Mouse (Mus musculus): ENCODE data around the gene Zbtb37. TPM values are rescaled to one million over a fixed set of nuclear protein-coding genes. Genes with fewer than 3 reads are reported as not detected.

Zbtb37 gene
- total and polyA plus RNA-seq, 2 experiments from 2014 or later, result 8.5 to 35.5 TPM

GRCm38 (mm10) chr1:161010436-161010835, 24.2 kb downstream of the Zbtb37 start:
- peaks cover 2% of the 10 kb centered on the region; the same call in 1 of the 2 replicates for H3K36me3 ChIP-seq (ENCODE audit: insufficient read depth, low read length)
- no peak overlapping the region for H3K4me2 ChIP-seq (ENCODE audit: low read depth, low read length, poor library complexity, severe bottlenecking)
- DNase-seq (ENCODE audit: low spot score), result no peak
- no peak overlapping the region for H3K27ac ChIP-seq (ENCODE audit: low read depth, low read length)
- H3K4me1 ChIP-seq (ENCODE audit: insufficient read depth, low read length), result no peaks in the 10 kb centered on the region
- no peak overlapping the region for H3K4me3 ChIP-seq (ENCODE audit: low read depth, low read length)
- H3K9me3 ChIP-seq (ENCODE audit: low read length), result no peaks in the 10 kb centered on the region
- H3K27me3 ChIP-seq (ENCODE audit: insufficient read depth, low read length), result no peaks in the 10 kb centered on the region
- ATAC-seq (ENCODE audit: low FRiP score), result no peak
- H3K9ac ChIP-seq (replicated peaks; ENCODE audit: low read length, poor library complexity, severe bottlenecking), result no peak overlapping the region
- WGBS, result 92% methylated on average over 4 of the region's 4 CpGs
- TF ChIP-seq CTCF (IDR thresholded peaks at IDR 0.05), result no peak

GRCm38 (mm10) chr1:161008038-161008437, 26.6 kb downstream of the Zbtb37 start:
- Histone ChIP-seq H3K36me3 (ENCODE audit: insufficient read depth, low read length) (peaks cover 4% of the 10 kb centered on the region; the same call in 1 of the 2 replicates), H3K27me3 (ENCODE audit: insufficient read depth, low read length) (no peaks in the 10 kb centered on the region), H3K27ac (ENCODE audit: low read depth, low read length) (no peak overlapping the region), H3K4me2 (ENCODE audit: low read depth, low read length, poor library complexity, severe bottlenecking) (no peak overlapping the region), H3K4me1 (ENCODE audit: insufficient read depth, low read length) (no peaks in the 10 kb centered on the region), H3K9ac (replicated peaks; ENCODE audit: low read length, poor library complexity, severe bottlenecking) (no peak overlapping the region), H3K9me3 (ENCODE audit: low read length) (no peaks in the 10 kb centered on the region), H3K4me3 (ENCODE audit: low read depth, low read length) (no peak overlapping the region)
- ATAC-seq (ENCODE audit: low FRiP score) (no peak), DNase-seq (ENCODE audit: low spot score) (no peak)
- TF ChIP-seq CTCF (IDR thresholded peaks at IDR 0.05), result no peak
- WGBS, result 92% methylated on average over 2 of the region's 2 CpGs

- TF ChIP-seq CTCF (IDR thresholded peaks at IDR 0.05), result no peak
- Histone ChIP-seq H3K9me3 (ENCODE audit: low read length) (no peaks in the 10 kb centered on the region), H3K27me3 (ENCODE audit: insufficient read depth, low read length) (no peaks in the 10 kb centered on the region), H3K4me3 (ENCODE audit: low read depth, low read length) (no peak overlapping the region), H3K4me1 (ENCODE audit: insufficient read depth, low read length) (no peaks in the 10 kb centered on the region), H3K4me2 (ENCODE audit: low read depth, low read length, poor library complexity, severe bottlenecking) (no peak overlapping the region), H3K9ac (replicated peaks; ENCODE audit: low read length, poor library complexity, severe bottlenecking) (no peak overlapping the region), H3K36me3 (ENCODE audit: insufficient read depth, low read length) (0 out of 2 replicates have a peak, but pooled peaks cover 2% of the 10 kb centered on the region), H3K27ac (ENCODE audit: low read depth, low read length) (no peak overlapping the region)
- 73% methylated on average over 5 of the region's 5 CpGs for WGBS
- DNase-seq (ENCODE audit: low spot score) (no peak), ATAC-seq (ENCODE audit: low FRiP score) (no peak)
Observed at GRCm38 (mm10) chr1:161006471-161006870, 28.2 kb downstream of the Zbtb37 start.

GRCm38 (mm10) chr1:161005526-161005925, 29.1 kb downstream of the Zbtb37 start:
- no peaks in the 10 kb centered on the region for H3K9me3 ChIP-seq (ENCODE audit: low read length)
- H3K4me3 ChIP-seq (ENCODE audit: low read depth, low read length), result no peak overlapping the region
- DNase-seq (ENCODE audit: low spot score) (no peak), ATAC-seq (ENCODE audit: low FRiP score) (no peak)
- H3K27ac ChIP-seq (ENCODE audit: low read depth, low read length), result no peak overlapping the region
- H3K4me2 ChIP-seq (ENCODE audit: low read depth, low read length, poor library complexity, severe bottlenecking), result no peak overlapping the region
- no peak overlapping the region for H3K9ac ChIP-seq (replicated peaks; ENCODE audit: low read length, poor library complexity, severe bottlenecking)
- no peak for TF ChIP-seq CTCF (IDR thresholded peaks at IDR 0.05)
- WGBS, result 78% methylated on average over 3 of the region's 3 CpGs
- no peaks in the 10 kb centered on the region for H3K4me1 ChIP-seq (ENCODE audit: insufficient read depth, low read length)
- 0 out of 2 replicates have a peak, but pooled peaks cover 2% of the 10 kb centered on the region for H3K36me3 ChIP-seq (ENCODE audit: insufficient read depth, low read length)
- no peaks in the 10 kb centered on the region for H3K27me3 ChIP-seq (ENCODE audit: insufficient read depth, low read length)

GRCm38 (mm10) chr1:161004942-161005341, 29.7 kb downstream of the Zbtb37 start:
- Histone ChIP-seq H3K4me1 (ENCODE audit: insufficient read depth, low read length) (no peaks in the 10 kb centered on the region), H3K9me3 (ENCODE audit: low read length) (no peaks in the 10 kb centered on the region), H3K27ac (ENCODE audit: low read depth, low read length) (no peak overlapping the region), H3K36me3 (ENCODE audit: insufficient read depth, low read length) (0 out of 2 replicates have a peak, but pooled peaks cover 2% of the 10 kb centered on the region), H3K9ac (replicated peaks; ENCODE audit: low read length, poor library complexity, severe bottlenecking) (no peak overlapping the region), H3K4me3 (ENCODE audit: low read depth, low read length) (no peak overlapping the region), H3K27me3 (ENCODE audit: insufficient read depth, low read length) (no peaks in the 10 kb centered on the region), H3K4me2 (ENCODE audit: low read depth, low read length, poor library complexity, severe bottlenecking) (no peak overlapping the region)
- ATAC-seq (ENCODE audit: low FRiP score), result no peak
- no peak for DNase-seq (ENCODE audit: low spot score)
- 72% methylated on average over 4 of the region's 4 CpGs for WGBS
- TF ChIP-seq CTCF (IDR thresholded peaks at IDR 0.05), result no peak

DNA sequence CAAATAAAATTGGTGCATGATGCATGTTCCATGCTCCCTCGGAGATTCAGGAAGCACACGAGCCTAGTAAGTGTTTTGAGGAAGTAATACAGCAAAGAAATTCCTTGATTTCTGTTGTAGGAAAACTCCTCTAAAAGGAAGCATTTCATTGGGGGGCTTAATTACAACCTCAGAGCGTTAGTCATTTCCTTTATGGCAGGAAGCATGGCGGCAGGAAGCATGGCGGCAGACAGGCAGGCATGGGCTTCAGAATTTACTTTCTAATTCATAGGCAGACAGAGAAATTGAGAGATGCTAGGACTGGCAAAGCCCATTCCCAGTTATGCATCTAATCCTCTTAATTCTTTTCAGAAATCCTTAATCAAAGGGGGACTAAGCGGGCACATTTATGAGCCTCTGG, 40.8 kb downstream of the Zbtb37 start:
- no peak overlapping the region for H3K9ac ChIP-seq (replicated peaks; ENCODE audit: low read length, poor library complexity, severe bottlenecking)
- DNase-seq (ENCODE audit: low spot score), result no peak
- no peak for ATAC-seq (ENCODE audit: low FRiP score)
- no peaks in the 10 kb centered on the region for H3K27me3 ChIP-seq (ENCODE audit: insufficient read depth, low read length)
- H3K36me3 ChIP-seq (ENCODE audit: insufficient read depth, low read length), result no peaks in the 10 kb centered on the region
- no peaks in the 10 kb centered on the region for H3K9me3 ChIP-seq (ENCODE audit: low read length)
- H3K27ac ChIP-seq (ENCODE audit: low read depth, low read length), result no peak overlapping the region
- H3K4me2 ChIP-seq (ENCODE audit: low read depth, low read length, poor library complexity, severe bottlenecking), result no peak overlapping the region
- H3K4me3 ChIP-seq (ENCODE audit: low read depth, low read length), result no peak overlapping the region
- no peaks in the 10 kb centered on the region for H3K4me1 ChIP-seq (ENCODE audit: insufficient read depth, low read length)
- WGBS, result 60% methylated on average over 6 of the region's 6 CpGs
- no peak for TF ChIP-seq CTCF (IDR thresholded peaks at IDR 0.05)

Data from midbrain, postnatal 0 days (tissue).